Mouse (Mus musculus): ENCODE data around the gene Ropn1. TPM values are rescaled to one million over a fixed set of nuclear protein-coding genes. Genes with fewer than 3 reads are reported as not detected.

The Ropn1 gene
- polyA plus RNA-seq (2015; fragmentation: Nextera tagmentation; extraction: Ambion mirVana) = not detected in 2 replicates

DNA sequence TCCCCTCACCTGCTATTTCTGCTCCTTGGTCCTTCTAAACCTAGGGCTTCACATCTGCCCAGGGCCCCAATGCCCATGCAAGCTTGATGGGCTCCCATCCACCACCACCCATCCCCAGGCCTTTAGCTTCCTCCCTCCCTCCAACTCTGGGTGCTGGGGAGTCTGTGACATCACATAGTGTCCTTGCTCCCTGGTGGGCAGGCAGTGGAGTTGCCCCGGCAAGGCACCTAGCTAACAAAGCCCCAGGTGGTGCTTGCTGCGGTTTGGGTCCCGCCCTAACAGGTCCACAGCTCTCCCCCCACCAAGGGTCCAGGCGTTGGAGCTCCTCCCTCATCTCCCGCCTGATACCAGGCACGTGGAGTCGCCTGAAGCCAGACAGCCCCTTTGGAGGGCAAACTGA is at the start of gene Ropn1:
Ropn1 (plus strand) TSS at position 301 of the 400 bp plus-strand sequence.

DNA sequence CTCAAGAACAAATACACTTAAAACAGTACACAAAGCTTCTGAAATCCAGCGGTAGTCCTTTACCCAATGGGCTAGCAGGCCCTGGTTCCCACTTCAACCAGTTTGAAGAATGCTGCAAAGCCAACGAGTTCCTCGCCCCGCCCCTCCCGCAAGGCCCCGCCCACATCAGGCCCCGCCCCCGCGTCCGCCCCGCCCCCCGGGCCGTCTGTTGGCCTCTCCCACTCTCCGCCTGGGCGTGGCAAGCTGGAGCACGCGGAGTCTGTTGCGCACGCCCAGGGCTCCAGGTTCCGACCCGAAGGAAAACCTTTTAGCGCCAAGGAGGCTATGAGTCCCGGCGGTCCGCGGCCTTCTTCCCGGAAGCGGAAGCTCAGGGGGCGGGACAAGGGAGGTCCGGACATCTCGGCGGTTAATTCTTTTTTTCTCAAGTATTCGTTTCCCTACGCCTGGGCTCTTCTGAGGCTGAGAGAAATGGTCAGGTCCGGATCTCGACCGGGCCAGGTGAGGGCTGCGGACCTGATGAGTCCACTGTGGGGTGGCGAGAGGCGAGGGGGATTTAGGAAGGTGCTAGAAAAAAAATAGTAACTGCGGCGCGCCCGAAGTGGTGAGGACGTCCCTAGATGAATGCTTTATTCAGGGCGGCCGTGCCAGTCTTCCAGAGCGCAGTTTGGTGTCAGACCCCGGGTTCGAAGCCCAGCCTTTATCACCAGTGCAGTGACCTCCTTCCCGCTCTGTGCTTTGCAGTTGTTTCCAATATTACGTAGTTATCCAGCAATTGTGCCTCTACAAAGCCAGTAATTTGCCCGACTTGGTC is 40.8 kb downstream of the Ropn1 start, which contains the start of gene Ccdc14:
Ccdc14 (plus strand) TSS at position 283 of the 811 bp plus-strand sequence.

Other genes starting within 250 kb of the Ropn1 start
- gene Kalrn, start 76.4 kb upstream of the Ropn1 start, polyA plus RNA-seq (2015; fragmentation: Nextera tagmentation; extraction: Ambion mirVana) = 9.0 and 9.2 TPM in 2 replicates
- gene Ccdc14, start 40.7 kb downstream of the Ropn1 start, polyA plus RNA-seq (2015; fragmentation: Nextera tagmentation; extraction: Ambion mirVana) = 2.0 and 2.2 TPM in 2 replicates
- 2,669 and 3,003 TPM in 2 replicates for gene Mylk, start 95.3 kb downstream of the Ropn1 start, polyA plus RNA-seq (2015; fragmentation: Nextera tagmentation; extraction: Ambion mirVana)